Mouse (Mus musculus) neural tube, embryonic 11.5 days (tissue): ENCODE data around the gene Racgap1. TPM values are rescaled to one million over a fixed set of nuclear protein-coding genes. Genes with fewer than 3 reads are reported as not detected.
A peak's percentile ranks its signal among the peaks of the same experiment; 100 is the strongest.

Experiments
- ATAC-seq: fragments of 200-750 bp; cut with Nextera tagmentation; 2 replicates; pipeline ENCODE4 v1.8.0; 2017; ENCODE audit warnings: moderate number of reproducible peaks, mild to moderate bottlenecking, moderate TSS enrichment, moderate library complexity; ENCODE audit not compliant: insufficient read depth, low FRiP score, low TSS enrichment
- DNase-seq: peaks from one replicate; pipeline ENCODE4 v3.0.0-alpha.2; 2015; ENCODE audit warnings: low spot score
- H3K27ac ChIP-seq: fragments of 300-500 bp; sonication (generic); 2 replicates; pipeline ENCODE4 v1.5.1; 2014; ENCODE audit warnings: low read depth, mild to moderate bottlenecking, low read length
- H3K27me3 ChIP-seq: fragments of 300-500 bp; sonication (generic); 2 replicates; pipeline ENCODE4 v1.6.1; 2014; ENCODE audit warnings: mild to moderate bottlenecking, low read length, mixed read lengths; ENCODE audit not compliant: control insufficient read depth, insufficient read depth
- H3K36me3 ChIP-seq: fragments of 300-500 bp; sonication (generic); 2 replicates; pipeline ENCODE4 v1.6.1; 2014; ENCODE audit warnings: mild to moderate bottlenecking, low read length, moderate library complexity, mixed read lengths; ENCODE audit not compliant: control insufficient read depth, insufficient read depth
- H3K4me1 ChIP-seq: fragments of 300-500 bp; sonication (generic); 2 replicates; pipeline ENCODE4 v1.6.1; 2014; ENCODE audit warnings: low read length, mixed read lengths; ENCODE audit not compliant: control insufficient read depth, insufficient read depth
- H3K4me2 ChIP-seq: fragments of 300-500 bp; sonication (generic); 2 replicates; pipeline ENCODE4 v1.6.1; 2014; ENCODE audit warnings: low read depth, mild to moderate bottlenecking, moderate library complexity
- H3K4me3 ChIP-seq: fragments of 300-500 bp; sonication (generic); 2 replicates; pipeline ENCODE4 v1.5.1; 2014; ENCODE audit warnings: low read depth, low read length
- H3K9ac ChIP-seq: fragments of 300-500 bp; sonication (generic); 2 replicates; pipeline ENCODE4 v1.6.1; 2014; ENCODE audit warnings: mild to moderate bottlenecking, low read length
- H3K9me3 ChIP-seq: fragments of 300-500 bp; sonication (generic); 2 replicates; pipeline ENCODE4 v1.6.1; 2016; ENCODE audit warnings: low read length; ENCODE audit not compliant: control insufficient read depth
- WGBS: fragments of 180-500 bp; shearing (Covaris S2); extraction: QIAGEN DNeasy Blood & Tissue Kit; methylation state at CpG from one replicate; pipeline ENCODE4 v1.1.7; 2014; 5-methylcytosine and 5-hydroxymethylcytosine counted together
- polyA plus RNA-seq: library from polyadenylated mRNA; unstranded; fragments of >200 nt; fragmentation: Nextera tagmentation; extraction: Ambion mirVana; gene quantifications from 2 replicates; pipeline ENCODE4 v1.2.1, GENCODE M21; 2014

Racgap1 gene
- polyA plus RNA-seq, 1 experiment from 2014 or later = 185 TPM

DNA sequence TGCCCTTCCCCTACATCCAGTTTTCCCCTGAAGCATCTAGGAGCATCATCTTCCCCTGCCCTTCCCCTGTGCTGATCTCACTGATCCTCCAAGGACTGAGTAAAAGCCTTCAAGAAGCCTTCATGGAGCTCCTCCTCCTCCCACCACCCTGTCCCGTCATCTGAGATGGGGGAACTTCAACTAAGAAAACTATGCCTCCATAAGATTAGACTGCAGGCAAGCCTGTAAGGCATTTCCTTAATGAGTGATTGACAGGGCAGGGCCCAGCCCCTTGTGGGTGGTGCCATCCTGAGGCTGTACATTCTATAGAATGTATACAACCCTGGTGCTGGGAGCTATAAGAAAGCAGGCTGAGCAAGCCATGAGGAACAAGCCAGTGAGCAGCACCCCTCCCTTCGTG, 7.0 kb upstream of the Racgap1 start:
- Histone ChIP-seq H3K27me3 (peaks cover 11% of the 10 kb centered on the region), H3K27ac (no peak overlapping the region), H3K4me3 (no peak overlapping the region), H3K4me1 (peaks cover 7% of the 10 kb centered on the region; the same call in 1 of the 2 replicates), H3K4me2 (no peak overlapping the region), H3K36me3 (no peaks in the 10 kb centered on the region), H3K9ac (no peak overlapping the region), H3K9me3 (no peaks in the 10 kb centered on the region)
- WGBS = 61% methylated on average over 2 of the region's 2 CpGs
- ATAC-seq (no peak), DNase-seq (no peak)

DNA sequence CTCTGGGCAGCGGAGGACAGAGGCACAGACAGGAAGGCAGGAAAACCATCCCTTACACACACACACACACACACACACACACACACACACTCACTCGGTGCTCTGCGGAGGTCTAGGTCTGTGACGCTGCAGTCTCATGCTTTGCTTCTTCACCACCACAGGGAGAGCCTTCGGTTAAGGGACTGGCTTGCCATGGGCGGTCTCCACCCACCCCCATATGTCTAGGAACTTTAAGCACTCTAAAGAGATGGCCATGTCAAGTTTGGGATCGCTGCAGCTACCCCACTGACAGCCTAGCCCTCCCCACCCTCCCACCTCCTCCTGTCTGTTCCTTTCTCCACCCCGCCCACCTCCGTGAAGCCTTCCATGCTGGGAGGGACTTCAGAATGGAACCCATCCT, 4.5 kb upstream of the Racgap1 start:
- peaks cover 7% of the 10 kb centered on the region; the same call in 1 of the 2 replicates for H3K4me1 ChIP-seq
- no peak overlapping the region for H3K4me2 ChIP-seq
- H3K9me3 ChIP-seq = no peaks in the 10 kb centered on the region
- 58% methylated on average over 9 of the region's 9 CpGs for whole genome bisulfite sequencing
- H3K4me3 ChIP-seq = no peak overlapping the region
- H3K27ac ChIP-seq = no peak overlapping the region
- DNase-seq (no peak), ATAC-seq (no peak)
- H3K27me3 ChIP-seq = peaks cover 13% of the 10 kb centered on the region
- no peaks in the 10 kb centered on the region for H3K36me3 ChIP-seq
- H3K9ac ChIP-seq = no peak overlapping the region

- DNase-seq (no peak), ATAC-seq (no peak)
- no peak overlapping the region for H3K27ac ChIP-seq
- 4% methylated on average over 21 of the region's 21 CpGs for WGBS
- peaks cover 26% of the 10 kb centered on the region for H3K4me1 ChIP-seq
- H3K27me3 ChIP-seq = peaks cover 13% of the 10 kb centered on the region
- H3K9ac ChIP-seq = peak overlapping the region; percentile 33; the same call in 1 of the 2 replicates
- H3K36me3 ChIP-seq = no peaks in the 10 kb centered on the region
- no peaks in the 10 kb centered on the region for H3K9me3 ChIP-seq
- H3K4me2 ChIP-seq = peak overlapping the region; percentile 27
- no peak overlapping the region for H3K4me3 ChIP-seq
These were observed 2.4 kb upstream of the Racgap1 start for GRCm38 (mm10) chr15:99653876-99654275.

DNA sequence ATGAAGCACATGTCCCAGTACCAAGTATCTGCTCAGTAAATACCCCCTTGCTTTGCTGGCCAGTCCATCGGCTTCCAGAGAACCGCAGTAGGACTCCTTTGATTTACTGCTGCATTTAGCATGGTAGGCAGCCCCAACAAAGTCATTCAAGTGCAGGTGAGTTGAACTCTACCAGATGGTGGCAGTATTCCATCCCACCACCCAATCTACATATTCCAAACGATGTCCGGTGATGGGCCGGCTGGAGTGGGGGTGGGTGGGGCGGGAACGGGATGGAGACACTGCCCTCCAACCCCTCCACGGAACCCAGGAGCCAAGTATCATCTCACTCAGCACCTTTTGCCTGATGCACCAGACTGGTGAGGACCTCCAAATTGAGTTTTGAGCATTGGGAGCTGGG, 1.8 kb upstream of the Racgap1 start:
- Histone ChIP-seq H3K36me3 (no peaks in the 10 kb centered on the region), H3K9me3 (no peaks in the 10 kb centered on the region), H3K4me2 (peak overlapping the region; percentile 27), H3K27me3 (peaks cover 13% of the 10 kb centered on the region), H3K9ac (no peak overlapping the region), H3K4me3 (no peak overlapping the region), H3K4me1 (peaks cover 30% of the 10 kb centered on the region), H3K27ac (no peak overlapping the region)
- no peak for DNase-seq
- no peak for ATAC-seq
- WGBS = 6% methylated on average over 8 of the region's 8 CpGs

GRCm38 (mm10) chr15:99651984-99652872, 772 bp upstream of the Racgap1 start:
- no peak for DNase-seq
- Histone ChIP-seq H3K27ac (no peak overlapping the region), H3K9ac (0 out of 2 replicates have a peak overlapping the region, but pooled peaks have one; percentile 24), H3K9me3 (no peaks in the 10 kb centered on the region), H3K4me2 (peak overlapping the region; percentile 71), H3K27me3 (peaks cover 13% of the 10 kb centered on the region), H3K36me3 (no peaks in the 10 kb centered on the region), H3K4me3 (peak overlapping the region; percentile 79; the same call in 1 of the 2 replicates), H3K4me1 (peaks cover 38% of the 10 kb centered on the region)
- WGBS = 81% methylated on average over 10 of the region's 10 CpGs
- ATAC-seq = no peak

DNA sequence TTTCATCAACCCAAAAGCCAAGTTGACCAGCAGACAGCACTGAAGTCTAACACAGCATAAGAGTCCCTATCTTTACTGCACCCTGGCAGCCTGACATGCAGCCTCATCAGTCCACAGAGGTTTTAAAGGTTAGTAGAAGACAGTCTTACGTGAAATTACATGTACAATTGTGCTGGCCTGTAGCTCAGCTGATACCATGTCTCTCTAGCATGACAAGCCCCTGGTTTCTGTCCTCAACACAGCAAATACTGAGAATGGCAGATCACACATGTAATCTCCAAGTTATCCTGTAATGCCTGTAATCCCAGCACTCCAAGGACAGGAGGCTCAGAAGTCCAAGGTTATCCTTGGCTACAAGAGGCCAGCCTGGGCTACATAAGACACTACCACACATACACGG, 1.2 kb downstream of the Racgap1 start:
- H3K4me2 ChIP-seq = peak overlapping the region; percentile 71
- H3K4me1 ChIP-seq = peaks cover 47% of the 10 kb centered on the region
- no peaks in the 10 kb centered on the region for H3K9me3 ChIP-seq
- ATAC-seq (no peak), DNase-seq (no peak)
- peak overlapping the region; percentile 79 for H3K4me3 ChIP-seq
- WGBS = 57% methylated on average over 2 of the region's 2 CpGs
- 0 out of 2 replicates have a peak overlapping the region, but pooled peaks have one; percentile 14 for H3K27ac ChIP-seq
- peak overlapping the region; percentile 83 for H3K9ac ChIP-seq
- no peaks in the 10 kb centered on the region for H3K36me3 ChIP-seq
- peaks cover 13% of the 10 kb centered on the region for H3K27me3 ChIP-seq

DNA sequence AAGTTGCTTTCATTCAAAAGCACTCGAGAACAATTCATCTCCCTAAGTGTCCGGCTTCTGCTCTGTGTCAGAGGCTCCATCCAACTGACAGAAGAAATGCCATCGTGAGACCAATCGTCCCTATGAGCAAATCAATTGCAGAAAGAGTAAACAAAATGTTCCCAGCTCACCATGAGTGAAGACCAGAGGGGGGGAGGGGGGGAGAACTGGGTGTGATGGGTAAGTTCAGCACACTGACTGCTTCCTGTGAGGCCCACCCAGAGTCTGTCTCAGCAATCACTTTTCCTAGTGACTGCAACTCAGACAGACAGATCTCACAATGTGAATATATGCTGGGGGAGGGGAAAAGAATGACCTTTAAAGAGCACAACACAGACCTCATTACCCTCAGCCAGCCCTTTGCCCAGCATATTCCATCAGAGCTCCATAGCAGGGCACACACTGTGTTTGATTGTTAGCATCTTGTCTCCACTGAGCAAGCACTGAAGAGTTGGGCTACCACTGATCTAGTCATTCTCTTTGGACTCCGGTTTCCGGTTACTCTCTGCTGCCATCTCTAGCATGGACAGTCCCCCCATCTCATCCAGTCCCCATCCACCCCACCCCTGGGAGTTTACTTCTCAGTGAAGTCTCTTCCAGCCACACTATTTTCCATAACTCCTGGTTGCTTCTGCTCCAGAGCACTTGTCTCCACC, 2.2 kb downstream of the Racgap1 start:
- H3K4me1 ChIP-seq = peaks cover 50% of the 10 kb centered on the region
- DNase-seq = no peak
- H3K27me3 ChIP-seq = peaks cover 2% of the 10 kb centered on the region; the same call in 1 of the 2 replicates
- no peaks in the 10 kb centered on the region for H3K36me3 ChIP-seq
- H3K4me3 ChIP-seq = peak overlapping the region; percentile 17
- ATAC-seq = no peak
- H3K27ac ChIP-seq = peak overlapping the region; percentile 72
- WGBS = 36% methylated on average over 6 of the region's 6 CpGs
- no peaks in the 10 kb centered on the region for H3K9me3 ChIP-seq
- peak overlapping the region; percentile 35; the same call in 1 of the 2 replicates for H3K9ac ChIP-seq
- peak overlapping the region; percentile 71 for H3K4me2 ChIP-seq

GRCm38 (mm10) chr15:99648326-99648725, 3.1 kb downstream of the Racgap1 start:
- no peaks in the 10 kb centered on the region for H3K9me3 ChIP-seq
- H3K4me3 ChIP-seq = no peak overlapping the region
- ATAC-seq (no peak; the same call in 1 of the 2 replicates), DNase-seq (peak; percentile 54)
- peaks cover 2% of the 10 kb centered on the region; the same call in 1 of the 2 replicates for H3K27me3 ChIP-seq
- peak overlapping the region; percentile 72 for H3K27ac ChIP-seq
- H3K36me3 ChIP-seq = no peaks in the 10 kb centered on the region
- no peak overlapping the region for H3K9ac ChIP-seq
- WGBS = 29% methylated on average over 4 of the region's 4 CpGs
- peaks cover 46% of the 10 kb centered on the region for H3K4me1 ChIP-seq
- H3K4me2 ChIP-seq = no peak overlapping the region; the same call in 1 of the 2 replicates
